Mouse (Mus musculus) stomach, embryonic 14.5 days (tissue): ENCODE measurements around the gene Ptprg. TPM values are rescaled to one million over a fixed set of nuclear protein-coding genes. Genes with fewer than 3 reads are reported as not detected.

Source experiments
- ATAC-seq: fragments of 200-750 bp; cut with Nextera tagmentation; 2 replicates; pipeline ENCODE4 v1.8.0; 2017; ENCODE audit warnings: low read depth, moderate TSS enrichment; ENCODE audit not compliant: insufficient number of reproducible peaks, insufficient read depth, low FRiP score
- H3K27ac ChIP-seq: fragments of 300-500 bp; sonication (generic); 2 replicates; pipeline ENCODE4 v1.5.1; 2014; ENCODE audit warnings: mild to moderate bottlenecking, low read length, moderate library complexity, mixed read lengths
- H3K27me3 ChIP-seq: fragments of 300-500 bp; sonication (generic); 2 replicates; pipeline ENCODE4 v1.6.1; 2014; ENCODE audit warnings: low read length, control low read depth, mixed read lengths; ENCODE audit not compliant: control insufficient read depth, insufficient read depth
- H3K36me3 ChIP-seq: fragments of 300-500 bp; sonication (generic); 2 replicates; pipeline ENCODE4 v1.6.1; 2014; ENCODE audit warnings: mild to moderate bottlenecking, control low read depth, low read length, moderate library complexity, mixed read lengths; ENCODE audit not compliant: control insufficient read depth, insufficient read depth
- H3K4me1 ChIP-seq: fragments of 300-500 bp; sonication (generic); 2 replicates; pipeline ENCODE4 v1.6.1; 2014; ENCODE audit warnings: low read length, control low read depth, mixed read lengths; ENCODE audit not compliant: control insufficient read depth, insufficient read depth
- H3K4me2 ChIP-seq: fragments of 300-500 bp; sonication (generic); replicated peaks from 2 replicates; pipeline ENCODE4 v1.6.1; 2014; ENCODE audit warnings: low read depth, low read length, control low read depth
- H3K4me3 ChIP-seq: fragments of 300-500 bp; sonication (generic); 2 replicates; pipeline ENCODE4 v1.5.1; 2014; ENCODE audit warnings: low read depth, low read length, control low read depth
- H3K9ac ChIP-seq: fragments of 300-500 bp; sonication (generic); replicated peaks from 2 replicates; pipeline ENCODE4 v1.6.1; 2014; ENCODE audit warnings: low read depth, mild to moderate bottlenecking, control low read depth, low read length, moderate library complexity, mixed read lengths
- H3K9me3 ChIP-seq: fragments of 300-500 bp; sonication (generic); 2 replicates; pipeline ENCODE4 v1.6.1; 2016; ENCODE audit warnings: low read depth, low read length, control low read depth; ENCODE audit not compliant: control insufficient read depth
- WGBS: fragments of 180-500 bp; shearing (Covaris S2); extraction: QIAGEN DNeasy Blood & Tissue Kit; methylation state at CpG from one replicate; pipeline ENCODE4 v1.1.7; 2014; 5-methylcytosine and 5-hydroxymethylcytosine counted together
- polyA plus RNA-seq: library from polyadenylated mRNA; unstranded; fragments of >200 nt; fragmentation: Nextera tagmentation; extraction: Ambion mirVana; gene quantifications from 2 replicates; pipeline ENCODE4 v1.2.1, GENCODE M21; 2014

The Ptprg gene
- polyA plus RNA-seq, 1 experiment from 2014 or later: 31.3 TPM

DNA sequence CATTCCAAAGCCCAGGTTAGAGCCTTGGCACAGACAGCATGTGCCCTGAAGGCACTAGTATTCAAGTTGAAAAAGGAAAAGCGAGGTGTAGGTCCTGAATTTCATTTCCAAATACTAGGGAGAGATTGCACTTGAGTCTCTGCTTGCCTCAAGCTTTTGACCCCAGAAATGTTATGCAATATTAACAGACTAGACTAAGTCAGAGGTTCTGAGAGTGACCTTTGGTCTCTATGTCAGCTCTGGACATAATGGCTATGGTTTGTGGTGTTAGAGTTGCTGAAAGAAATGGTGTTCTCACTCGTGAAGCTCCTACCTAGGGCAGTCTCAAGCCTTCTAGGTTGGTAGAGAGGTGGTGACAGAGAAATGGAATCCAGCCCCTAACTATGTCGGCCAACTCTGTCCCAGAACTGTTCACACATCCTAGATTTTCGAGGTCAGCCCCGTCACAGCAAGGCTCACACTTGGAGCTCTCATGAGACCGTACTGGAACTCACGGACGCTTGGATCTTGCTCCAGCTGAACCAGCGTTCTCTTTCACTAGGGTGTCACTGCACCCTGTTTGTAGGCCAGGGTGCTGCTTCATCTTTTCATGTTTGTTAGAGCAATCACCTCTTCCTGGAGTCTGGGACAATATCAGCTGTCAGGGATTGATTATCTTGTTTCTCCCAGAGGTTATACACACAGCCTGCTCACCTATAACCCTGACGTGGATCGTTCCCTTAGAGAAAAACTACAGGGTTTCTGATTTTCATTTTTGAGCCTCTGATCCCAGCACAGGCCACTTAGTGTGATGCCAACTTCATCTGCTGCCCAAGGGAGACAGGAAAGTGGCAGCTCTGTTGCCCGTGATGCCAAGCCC, 551.2 kb downstream of the Ptprg start:
- no peak overlapping the region for H3K27ac ChIP-seq
- H3K27me3 ChIP-seq: no peaks in the 10 kb centered on the region
- no peak for ATAC-seq
- no peak overlapping the region for H3K4me2 ChIP-seq
- no peaks in the 10 kb centered on the region for H3K4me1 ChIP-seq
- H3K4me3 ChIP-seq: no peak overlapping the region
- H3K36me3 ChIP-seq: no peaks in the 10 kb centered on the region
- H3K9ac ChIP-seq: no peak overlapping the region
- WGBS: 78% methylated on average over 12 of the region's 12 CpGs
- no peaks in the 10 kb centered on the region for H3K9me3 ChIP-seq

GRCm38 (mm10) chr14:12105156-12105430, 551.8 kb downstream of the Ptprg start:
- Histone ChIP-seq H3K4me1 (no peaks in the 10 kb centered on the region), H3K9me3 (no peaks in the 10 kb centered on the region), H3K27ac (no peak overlapping the region), H3K4me3 (no peak overlapping the region), H3K4me2 (no peak overlapping the region), H3K9ac (no peak overlapping the region), H3K36me3 (no peaks in the 10 kb centered on the region), H3K27me3 (no peaks in the 10 kb centered on the region)
- no peak for ATAC-seq
- WGBS: 75% methylated on average over 2 of the region's 2 CpGs

- no peak overlapping the region for H3K9ac ChIP-seq
- no peaks in the 10 kb centered on the region for H3K9me3 ChIP-seq
- H3K36me3 ChIP-seq: no peaks in the 10 kb centered on the region
- H3K27ac ChIP-seq: no peak overlapping the region
- WGBS: 90% methylated on average over 3 of the region's 3 CpGs
- H3K4me3 ChIP-seq: no peak overlapping the region
- no peaks in the 10 kb centered on the region for H3K27me3 ChIP-seq
- no peak overlapping the region for H3K4me2 ChIP-seq
- no peaks in the 10 kb centered on the region for H3K4me1 ChIP-seq
- ATAC-seq: no peak
These were observed 552.3 kb downstream of the Ptprg start for GRCm38 (mm10) chr14:12105593-12105992.

DNA sequence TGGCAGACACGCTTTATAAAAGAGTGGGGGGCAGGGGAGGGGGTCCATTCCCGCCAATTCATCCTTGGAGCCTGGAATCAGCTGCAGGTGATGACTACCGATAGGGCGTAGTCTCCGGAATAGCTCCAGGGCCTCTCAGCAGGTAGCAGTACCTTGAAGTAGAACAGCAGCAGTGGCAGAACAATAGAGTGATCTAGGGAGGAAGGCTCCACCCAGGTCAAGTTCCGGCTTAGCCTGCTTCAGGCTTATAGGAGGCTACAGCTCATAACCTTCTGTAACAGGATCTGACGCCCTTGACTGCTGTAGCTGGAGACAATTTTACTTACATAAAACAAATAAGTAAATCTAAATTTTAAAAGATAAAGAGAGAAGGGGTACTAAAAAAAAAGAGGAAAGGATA, 554.1 kb downstream of the Ptprg start:
- 72% methylated on average over 7 of the region's 7 CpGs for WGBS
- no peak for ATAC-seq
- H3K4me2 ChIP-seq: no peak overlapping the region
- no peaks in the 10 kb centered on the region for H3K36me3 ChIP-seq
- no peak overlapping the region for H3K27ac ChIP-seq
- no peaks in the 10 kb centered on the region for H3K4me1 ChIP-seq
- no peak overlapping the region for H3K9ac ChIP-seq
- no peak overlapping the region for H3K4me3 ChIP-seq
- no peaks in the 10 kb centered on the region for H3K9me3 ChIP-seq
- no peaks in the 10 kb centered on the region for H3K27me3 ChIP-seq

GRCm38 (mm10) chr14:12107991-12108390, 554.7 kb downstream of the Ptprg start:
- H3K9ac ChIP-seq: no peak overlapping the region
- WGBS: 71% methylated on average over 7 of the region's 7 CpGs
- H3K9me3 ChIP-seq: no peaks in the 10 kb centered on the region

DNA sequence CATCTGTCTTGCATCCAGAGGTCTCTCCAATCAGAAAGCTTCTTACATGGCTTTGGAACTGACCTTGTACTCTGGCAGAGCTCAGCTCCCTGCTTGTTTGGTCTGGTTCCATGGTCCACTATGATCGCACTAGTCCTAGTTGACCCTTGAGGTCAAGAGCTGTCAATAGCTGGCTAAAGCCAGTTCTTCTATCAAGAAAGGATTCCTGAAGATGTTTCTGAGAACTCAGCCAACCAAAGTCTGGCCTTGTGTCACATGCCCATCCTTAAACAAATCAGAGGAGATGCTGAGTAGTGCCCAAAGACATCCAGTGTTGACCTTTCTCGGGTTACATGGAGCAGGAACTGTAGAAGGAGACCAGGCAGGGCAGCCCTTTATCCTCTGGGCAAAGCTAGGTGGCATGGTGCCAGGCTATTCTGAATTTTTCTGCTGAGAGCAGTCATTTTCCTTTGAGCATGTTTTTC, 559.2 kb downstream of the Ptprg start:
- ATAC-seq: no peak
- Histone ChIP-seq H3K9ac (no peak overlapping the region), H3K27me3 (no peaks in the 10 kb centered on the region), H3K4me1 (0 out of 2 replicates have a peak, but pooled peaks cover 3% of the 10 kb centered on the region), H3K9me3 (no peaks in the 10 kb centered on the region), H3K4me3 (no peak overlapping the region), H3K36me3 (no peaks in the 10 kb centered on the region), H3K27ac (no peak overlapping the region), H3K4me2 (no peak overlapping the region)
- WGBS: 49% methylated on average over 2 of the region's 2 CpGs

More at GRCm38 (mm10) chr14:12107991-12108390, 554.7 kb downstream of the Ptprg start:
- no peak overlapping the region for H3K4me3 ChIP-seq
- H3K27ac ChIP-seq: no peak overlapping the region
- no peak for ATAC-seq
- no peak overlapping the region for H3K4me2 ChIP-seq
- H3K36me3 ChIP-seq: no peaks in the 10 kb centered on the region
- no peaks in the 10 kb centered on the region for H3K27me3 ChIP-seq
- H3K4me1 ChIP-seq: 0 out of 2 replicates have a peak, but pooled peaks cover 3% of the 10 kb centered on the region

- no peaks in the 10 kb centered on the region for H3K9me3 ChIP-seq
- no peak overlapping the region for H3K4me3 ChIP-seq
- no peak overlapping the region for H3K27ac ChIP-seq
- WGBS: 28% methylated on average over 5 of the region's 5 CpGs
- no peaks in the 10 kb centered on the region for H3K27me3 ChIP-seq
- no peak overlapping the region for H3K4me2 ChIP-seq
- 0 out of 2 replicates have a peak, but pooled peaks cover 3% of the 10 kb centered on the region for H3K4me1 ChIP-seq
- ATAC-seq: no peak
- H3K9ac ChIP-seq: no peak overlapping the region
- H3K36me3 ChIP-seq: no peaks in the 10 kb centered on the region
These were observed 560.0 kb downstream of the Ptprg start for GRCm38 (mm10) chr14:12113326-12113725.

- WGBS: 55% methylated on average over 6 of the region's 6 CpGs
- Histone ChIP-seq H3K4me1 (0 out of 2 replicates have a peak, but pooled peaks cover 3% of the 10 kb centered on the region), H3K9me3 (no peaks in the 10 kb centered on the region), H3K4me3 (no peak overlapping the region), H3K4me2 (no peak overlapping the region), H3K9ac (no peak overlapping the region), H3K27ac (no peak overlapping the region), H3K36me3 (no peaks in the 10 kb centered on the region), H3K27me3 (no peaks in the 10 kb centered on the region)
- no peak for ATAC-seq
These were observed 560.7 kb downstream of the Ptprg start for GRCm38 (mm10) chr14:12114016-12114415.

- H3K4me2 ChIP-seq: no peak overlapping the region
- H3K36me3 ChIP-seq: no peaks in the 10 kb centered on the region
- H3K27ac ChIP-seq: no peak overlapping the region
- H3K9me3 ChIP-seq: no peaks in the 10 kb centered on the region
- WGBS: 69% methylated on average over 8 of the region's 8 CpGs
- no peak overlapping the region for H3K4me3 ChIP-seq
- ATAC-seq: no peak
- H3K27me3 ChIP-seq: no peaks in the 10 kb centered on the region
- H3K9ac ChIP-seq: no peak overlapping the region
- no peaks in the 10 kb centered on the region for H3K4me1 ChIP-seq
These were observed 565.9 kb downstream of the Ptprg start for GRCm38 (mm10) chr14:12119260-12119659.
